8 mouse cellular contexts compared by ENCODE assay signal in genomic region chr8:70649324-70649723, GRCm38 (mm10). TPM values are rescaled to one million over a fixed set of nuclear protein-coding genes. Genes with fewer than 3 reads are reported as not detected.
DNase-seq lines count a peak whose midpoint lies in the region; ATAC-seq lines count a peak whose summit lies in the region.

No protein-coding gene starts in this region.

- peak; percentile 68 for ATAC-seq in lung, embryonic 15.5 days (ENCODE audit: borderline replicate concordance, extremely low read depth, low FRiP score, low TSS enrichment)
- ATAC-seq in stomach, embryonic 16.5 days (ENCODE audit: insufficient read depth, low FRiP score): peak; percentile 85

- DNase-seq in right cerebral cortex, postnatal 4 days: peak; percentile 57
- no peak for DNase-seq in right cerebral cortex, adult 18-20 months
- DNase-seq in cerebellum, postnatal 10 days: peak; percentile 94
- peak; percentile 92 to 95 for DNase-seq in heart, adult 18-20 months
- DNase-seq in kidney, adult 11 months: peak; percentile 90
- no peak for DNase-seq in left cerebral cortex, postnatal 25 days (ENCODE audit: low spot score in 2 of 2)

- H3K9ac ChIP-seq in lung, embryonic 15.5 days: no peak overlapping the region
- no peak overlapping the region for H3K9ac ChIP-seq in stomach, embryonic 16.5 days (ENCODE audit: low read length)

- no peak overlapping the region for H3K4me2 ChIP-seq in lung, embryonic 15.5 days
- H3K4me2 ChIP-seq in stomach, embryonic 16.5 days (ENCODE audit: low read depth, low read length): no peak overlapping the region

- 11% methylated on average over 4 of the region's 4 CpGs for WGBS in lung, embryonic 15.5 days
- 46% methylated on average over 4 of the region's 4 CpGs for WGBS in stomach, embryonic 16.5 days

- H3K4me3 ChIP-seq in lung, embryonic 15.5 days: no peak overlapping the region
- H3K4me3 ChIP-seq in stomach, embryonic 16.5 days (replicated peaks; ENCODE audit: low read length): no peak overlapping the region

- H3K36me3 ChIP-seq in lung, embryonic 15.5 days: peaks cover 18% of the 10 kb centered on the region
- 0 out of 2 replicates have a peak, but pooled peaks cover 8% of the 10 kb centered on the region for H3K36me3 ChIP-seq in stomach, embryonic 16.5 days (ENCODE audit: control insufficient read depth, insufficient read depth, low read length)

- intact Hi-C loops in left cerebral cortex, postnatal 25 days (cut with DNase I): no loop called here

- H3K4me1 ChIP-seq in lung, embryonic 15.5 days: peaks cover 48% of the 10 kb centered on the region
- H3K4me1 ChIP-seq in stomach, embryonic 16.5 days (ENCODE audit: control insufficient read depth, insufficient read depth, low read length): peaks cover 27% of the 10 kb centered on the region

- H3K27me3 ChIP-seq in lung, embryonic 15.5 days: no peaks in the 10 kb centered on the region
- no peaks in the 10 kb centered on the region for H3K27me3 ChIP-seq in stomach, embryonic 16.5 days (ENCODE audit: control insufficient read depth, insufficient read depth, low read length)

- H3K9me3 ChIP-seq in lung, embryonic 15.5 days: no peaks in the 10 kb centered on the region
- no peaks in the 10 kb centered on the region for H3K9me3 ChIP-seq in stomach, embryonic 16.5 days (replicated peaks; ENCODE audit: control insufficient read depth, low read length)

- H3K27ac ChIP-seq in lung, embryonic 15.5 days: peak overlapping the region; percentile 78
- peak overlapping the region; percentile 73 for H3K27ac ChIP-seq in stomach, embryonic 16.5 days (ENCODE audit: low read length)

RNA-seq across cellular contexts. Expression of gene Pgpep1, which starts 10.9 kb away (rescaled TPM):
- total RNA-seq in heart, adult 18-20 months (2021): 10 to 100 TPM; 40.5 to 41.1 TPM
- 38.5 and 47.7 TPM in 2 replicates for polyA plus RNA-seq in lung, embryonic 15.5 days (2015; fragmentation: Nextera tagmentation; extraction: Ambion mirVana)
- polyA plus RNA-seq in stomach, embryonic 16.5 days (2015; fragmentation: Nextera tagmentation; extraction: Ambion mirVana): 47.4 and 57.5 TPM in 2 replicates
- total RNA-seq in left cerebral cortex, postnatal 25 days (2021): 10 to 100 TPM; 12.7 to 18.1 TPM

RNA-seq across cellular contexts. Expression of gene Gdf15, which starts 17.1 kb away (rescaled TPM):
- 1 to 10 TPM; 1.4 to 2.0 TPM for total RNA-seq in heart, adult 18-20 months (2021)
- 0.31 and 0.45 TPM in 2 replicates for polyA plus RNA-seq in lung, embryonic 15.5 days (2015; fragmentation: Nextera tagmentation; extraction: Ambion mirVana)
- 0.57 and 0.60 TPM in 2 replicates for polyA plus RNA-seq in stomach, embryonic 16.5 days (2015; fragmentation: Nextera tagmentation; extraction: Ambion mirVana)
- total RNA-seq in left cerebral cortex, postnatal 25 days (2021): not detected

RNA-seq across cellular contexts. Expression of gene Lsm4, which starts 23.7 kb away (rescaled TPM):
- total RNA-seq in heart, adult 18-20 months (2021): 10 to 100 TPM; 66.7 to 73.1 TPM
- 268 and 320 TPM in 2 replicates for polyA plus RNA-seq in lung, embryonic 15.5 days (2015; fragmentation: Nextera tagmentation; extraction: Ambion mirVana)
- polyA plus RNA-seq in stomach, embryonic 16.5 days (2015; fragmentation: Nextera tagmentation; extraction: Ambion mirVana): 154 and 173 TPM in 2 replicates
- 10 to 100 TPM; 62.9 to 63.5 TPM for total RNA-seq in left cerebral cortex, postnatal 25 days (2021)

RNA-seq across cellular contexts. Expression of gene Lrrc25, which starts 33.4 kb away (rescaled TPM):
- 1 to 10 TPM; 1.6 to 2.5 TPM for total RNA-seq in heart, adult 18-20 months (2021)
- polyA plus RNA-seq in lung, embryonic 15.5 days (2015; fragmentation: Nextera tagmentation; extraction: Ambion mirVana): 1.9 and 2.5 TPM in 2 replicates
- polyA plus RNA-seq in stomach, embryonic 16.5 days (2015; fragmentation: Nextera tagmentation; extraction: Ambion mirVana): 2.9 and 3.0 TPM in 2 replicates
- 1 to 10 TPM in 1 of 2 experiments, under 1 TPM in 1; 0.37 to 1.2 TPM for total RNA-seq in left cerebral cortex, postnatal 25 days (2021)

RNA-seq across cellular contexts. Expression of gene Ssbp4, which starts 40.7 kb away (rescaled TPM):
- total RNA-seq in heart, adult 18-20 months (2021): 10 to 100 TPM; 29.9 to 35.7 TPM
- polyA plus RNA-seq in lung, embryonic 15.5 days (2015; fragmentation: Nextera tagmentation; extraction: Ambion mirVana): 111 and 122 TPM in 2 replicates
- 65.2 and 68.3 TPM in 2 replicates for polyA plus RNA-seq in stomach, embryonic 16.5 days (2015; fragmentation: Nextera tagmentation; extraction: Ambion mirVana)
- total RNA-seq in left cerebral cortex, postnatal 25 days (2021): 100 to 1,000 TPM; 242 to 257 TPM

Comparison
In these comparisons a context has a peak if more than half of its experiments do, and no peak if none do; other contexts are left out.
1. DNase-seq: peak in right cerebral cortex, postnatal 4 days (single experiment), cerebellum, postnatal 10 days (2 of 2), heart, adult 18-20 months (2 of 2) and kidney, adult 11 months (single experiment); none in right cerebral cortex, adult 18-20 months (single experiment) and left cerebral cortex, postnatal 25 days (0 of 2).